Mouse (Mus musculus) liver, adult 2 months (tissue): Measurements from ENCODE around the gene Ankef1.

Experiments
- CTCF ChIP-seq: fragments of 200-500 bp; IDR thresholded peaks from 2 replicates; pipeline ENCODE4 v1.5.1; 2011; ENCODE audit warnings: low read depth, low read length, control low read depth
- POLR2A ChIP-seq: fragments of 200-500 bp; IDR thresholded peaks from 2 replicates; pipeline ENCODE4 v1.6.1; 2011; ENCODE audit warnings: low read length, control low read depth; ENCODE audit not compliant: insufficient read depth; ENCODE audit errors: extremely low read depth

DNA sequence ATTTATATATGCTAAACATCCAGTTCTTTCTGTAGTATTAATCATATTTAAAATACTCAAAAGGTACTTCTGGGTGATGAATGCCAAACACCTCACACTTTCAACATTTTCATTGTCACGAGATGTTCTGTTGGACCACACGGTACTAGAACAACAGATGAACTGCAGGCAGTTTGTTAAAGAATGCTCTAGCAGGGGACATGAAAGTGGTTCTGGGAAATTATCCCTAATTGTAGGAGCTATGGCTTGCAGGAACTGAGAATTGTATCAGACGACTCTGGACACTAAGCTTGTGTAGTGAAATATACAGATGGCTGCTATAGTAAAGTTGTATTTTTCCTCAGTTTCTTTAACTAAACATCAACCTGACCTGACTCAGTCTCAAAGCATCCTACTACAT, 44.8 kb upstream of the Ankef1 start:
- TF ChIP-seq POLR2A = no peak
- TF ChIP-seq CTCF = no peak
